Mouse (Mus musculus) stomach, postnatal 0 days (tissue): ENCODE measurements at regions not wholly inside any gene's neighbourhood (a gene's known extent, or its start where the extent isn't known, plus 50 kb on each side); places are given as distances from the start of the nearest gene placed in this dataset.

ENCODE experiments used
- ATAC-seq: fragments of 200-750 bp; cut with Nextera tagmentation; 2 replicates; pipeline ENCODE4 v1.8.0; 2017; ENCODE audit not compliant: low FRiP score, low TSS enrichment
- DNase-seq: peaks from one replicate; pipeline ENCODE4 v3.0.0-alpha.2; 2016; ENCODE audit warnings: low spot score
- H3K27ac ChIP-seq: fragments of 300-500 bp; sonication (generic); replicated peaks from 2 replicates; pipeline ENCODE4 v1.5.1; 2014; ENCODE audit warnings: mild to moderate bottlenecking, control low read depth
- H3K27me3 ChIP-seq: fragments of 300-500 bp; sonication (generic); 2 replicates; pipeline ENCODE4 v1.6.1; 2014; ENCODE audit warnings: low read length; ENCODE audit not compliant: control insufficient read depth, insufficient read depth
- H3K36me3 ChIP-seq: fragments of 300-500 bp; sonication (generic); 2 replicates; pipeline ENCODE4 v1.6.1; 2014; ENCODE audit warnings: low read length, mixed read lengths; ENCODE audit not compliant: control insufficient read depth, insufficient read depth
- H3K4me1 ChIP-seq: fragments of 300-500 bp; sonication (generic); replicated peaks from 2 replicates; pipeline ENCODE4 v1.6.1; 2014; ENCODE audit warnings: antibody characterized with exemption; ENCODE audit not compliant: control insufficient read depth, insufficient read depth
- H3K4me2 ChIP-seq: fragments of 300-500 bp; sonication (generic); replicated peaks from 2 replicates; pipeline ENCODE4 v1.6.1; 2014; ENCODE audit warnings: low read depth, mild to moderate bottlenecking, control low read depth, moderate library complexity
- H3K4me3 ChIP-seq: fragments of 300-500 bp; sonication (generic); 2 replicates; pipeline ENCODE4 v1.5.1; 2014; ENCODE audit warnings: low read depth, low read length, control low read depth
- H3K9ac ChIP-seq: fragments of 300-500 bp; sonication (generic); 2 replicates; pipeline ENCODE4 v1.6.1; 2014; ENCODE audit warnings: mild to moderate bottlenecking, low read length, control low read depth, mixed read lengths
- H3K9me3 ChIP-seq: fragments of 300-500 bp; sonication (generic); 2 replicates; pipeline ENCODE4 v1.6.1; 2016; ENCODE audit warnings: low read length; ENCODE audit not compliant: control insufficient read depth
- CTCF ChIP-seq: IDR thresholded peaks from 2 replicates; pipeline ENCODE4 v1.5.1; 2016; ENCODE audit warnings: antibody characterized with exemption, low read depth, mild to moderate bottlenecking, moderate library complexity
- EP300 ChIP-seq: optimal IDR thresholded peaks from 2 replicates; pipeline ENCODE3; 2016; ENCODE audit warnings: antibody characterized with exemption
- WGBS: fragments of 180-500 bp; shearing (Covaris S2); extraction: QIAGEN DNeasy Blood & Tissue Kit; methylation state at CpG from one replicate; pipeline ENCODE4 v1.1.7; 2014; 5-methylcytosine and 5-hydroxymethylcytosine counted together

DNA sequence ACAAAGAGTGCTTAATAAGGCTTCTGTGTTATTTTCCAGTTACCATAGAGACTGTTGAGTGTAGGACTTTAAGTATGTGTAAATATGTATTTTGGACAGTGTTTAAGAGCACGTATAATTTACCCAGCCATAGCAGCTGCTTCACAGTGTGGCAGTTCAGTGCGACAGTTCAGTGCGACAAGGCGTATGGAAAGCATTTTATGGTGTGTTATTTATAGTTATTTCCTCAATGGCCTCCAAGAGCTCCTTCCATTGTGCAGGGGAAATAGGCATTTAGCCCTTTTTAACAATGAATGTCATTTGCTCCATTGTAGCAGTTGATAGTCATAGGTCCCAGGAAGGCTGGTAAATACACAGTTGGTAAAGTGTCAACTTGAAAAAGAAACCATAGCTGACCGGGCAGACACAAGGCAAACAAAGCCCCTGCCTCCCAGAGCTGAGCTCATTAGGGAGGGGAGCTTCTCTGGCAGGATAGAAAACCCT lies 275.1 kb upstream of the Dynlrb2 start:
- Histone ChIP-seq H3K27me3 (no peaks in the 10 kb centered on the region), H3K4me1 (no peaks in the 10 kb centered on the region), H3K4me2 (no peak overlapping the region), H3K4me3 (no peak overlapping the region), H3K9me3 (no peaks in the 10 kb centered on the region), H3K9ac (no peak overlapping the region), H3K36me3 (no peaks in the 10 kb centered on the region), H3K27ac (no peak overlapping the region)
- TF ChIP-seq EP300 = no peak
- TF ChIP-seq CTCF = no peak
- peak; percentile 31 for DNase-seq
- WGBS = 22% methylated on average over 5 of the region's 5 CpGs
- ATAC-seq = peak; percentile 90

- H3K9ac ChIP-seq = no peak overlapping the region
- no peaks in the 10 kb centered on the region for H3K27me3 ChIP-seq
- ATAC-seq = no peak
- WGBS = 79% methylated on average over 11 of the region's 11 CpGs
- no peak overlapping the region for H3K27ac ChIP-seq
- no peaks in the 10 kb centered on the region for H3K9me3 ChIP-seq
- no peaks in the 10 kb centered on the region for H3K4me1 ChIP-seq
- no peak overlapping the region for H3K4me3 ChIP-seq
- TF ChIP-seq EP300 (no peak), CTCF (no peak)
- DNase-seq = no peak
- no peak overlapping the region for H3K4me2 ChIP-seq
- H3K36me3 ChIP-seq = no peaks in the 10 kb centered on the region
Measured at GRCm38 (mm10) chr8:116227003-116227402, 277.8 kb upstream of the Dynlrb2 start.

- Histone ChIP-seq H3K36me3 (no peaks in the 10 kb centered on the region), H3K4me1 (no peaks in the 10 kb centered on the region), H3K9me3 (no peaks in the 10 kb centered on the region), H3K4me2 (no peak overlapping the region), H3K27ac (no peak overlapping the region), H3K9ac (no peak overlapping the region), H3K27me3 (no peaks in the 10 kb centered on the region), H3K4me3 (no peak overlapping the region)
- ATAC-seq = no peak
- WGBS = 83% methylated on average over 2 of the region's 2 CpGs
- no peak for DNase-seq
- TF ChIP-seq CTCF (no peak), EP300 (no peak)
Measured at GRCm38 (mm10) chr8:116223235-116223634, 281.5 kb upstream of the Dynlrb2 start.

DNA sequence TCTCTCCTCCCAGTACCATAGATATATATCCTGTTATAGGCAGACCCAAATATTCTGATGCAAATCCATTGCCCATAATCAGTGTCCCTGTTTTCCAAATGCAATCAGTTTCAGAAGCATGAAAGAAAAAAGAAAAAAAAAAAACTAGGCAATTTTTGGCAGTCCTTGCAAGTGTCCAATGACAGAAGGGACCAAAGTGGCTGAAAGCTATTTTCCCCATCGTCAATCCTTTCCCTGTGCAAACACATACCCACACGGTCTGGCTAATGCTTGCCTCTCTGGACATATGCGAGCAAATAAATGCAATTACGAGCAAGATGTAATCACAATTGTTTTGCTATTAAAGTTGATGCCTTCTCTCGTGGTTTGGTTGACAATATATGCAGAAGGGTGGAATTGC lies 288.9 kb upstream of the Dynlrb2 start:
- no peak for DNase-seq
- no peak for ATAC-seq
- TF ChIP-seq EP300 = no peak
- TF ChIP-seq CTCF = no peak

GRCm38 (mm10) chr8:116215286-116215860 lies 289.4 kb upstream of the Dynlrb2 start:
- TF ChIP-seq CTCF (no peak), EP300 (no peak)

More for the DNA sequence above, 288.9 kb upstream of the Dynlrb2 start:
- Histone ChIP-seq H3K27ac (no peak overlapping the region), H3K4me1 (no peaks in the 10 kb centered on the region), H3K9me3 (no peaks in the 10 kb centered on the region), H3K9ac (no peak overlapping the region), H3K36me3 (no peaks in the 10 kb centered on the region), H3K4me2 (no peak overlapping the region), H3K4me3 (no peak overlapping the region), H3K27me3 (0 out of 2 replicates have a peak, but pooled peaks cover 3% of the 10 kb centered on the region)
- WGBS = 72% methylated on average over 5 of the region's 5 CpGs

GRCm38 (mm10) chr8:116203631-116204030 lies 301.1 kb upstream of the Dynlrb2 start:
- H3K4me3 ChIP-seq = no peak overlapping the region
- ATAC-seq = no peak
- H3K9ac ChIP-seq = no peak overlapping the region
- no peak for DNase-seq
- H3K4me1 ChIP-seq = no peaks in the 10 kb centered on the region
- H3K4me2 ChIP-seq = no peak overlapping the region
- H3K36me3 ChIP-seq = no peaks in the 10 kb centered on the region
- no peaks in the 10 kb centered on the region for H3K27me3 ChIP-seq
- no peak for TF ChIP-seq CTCF
- no peak for TF ChIP-seq EP300
- H3K27ac ChIP-seq = no peak overlapping the region
- no peaks in the 10 kb centered on the region for H3K9me3 ChIP-seq
- 47% methylated on average over 2 of the region's 2 CpGs for WGBS

More at GRCm38 (mm10) chr8:116215286-116215860, 289.4 kb upstream of the Dynlrb2 start:
- Histone ChIP-seq H3K27ac (no peak overlapping the region), H3K9ac (no peak overlapping the region), H3K36me3 (no peaks in the 10 kb centered on the region), H3K9me3 (no peaks in the 10 kb centered on the region), H3K4me1 (no peaks in the 10 kb centered on the region), H3K4me3 (no peak overlapping the region), H3K27me3 (0 out of 2 replicates have a peak, but pooled peaks cover 3% of the 10 kb centered on the region), H3K4me2 (no peak overlapping the region)
- 29% methylated on average over 5 of the region's 5 CpGs for WGBS
- ATAC-seq = no peak
- DNase-seq = no peak
